Mouse (Mus musculus): ENCODE data around the gene Zbtb1. TPM values are rescaled to one million over a fixed set of nuclear protein-coding genes. Genes with fewer than 3 reads are reported as not detected.

Zbtb1 gene
- polyA plus RNA-seq, 1 experiment from 2014 or later: 8.0 TPM

DNA sequence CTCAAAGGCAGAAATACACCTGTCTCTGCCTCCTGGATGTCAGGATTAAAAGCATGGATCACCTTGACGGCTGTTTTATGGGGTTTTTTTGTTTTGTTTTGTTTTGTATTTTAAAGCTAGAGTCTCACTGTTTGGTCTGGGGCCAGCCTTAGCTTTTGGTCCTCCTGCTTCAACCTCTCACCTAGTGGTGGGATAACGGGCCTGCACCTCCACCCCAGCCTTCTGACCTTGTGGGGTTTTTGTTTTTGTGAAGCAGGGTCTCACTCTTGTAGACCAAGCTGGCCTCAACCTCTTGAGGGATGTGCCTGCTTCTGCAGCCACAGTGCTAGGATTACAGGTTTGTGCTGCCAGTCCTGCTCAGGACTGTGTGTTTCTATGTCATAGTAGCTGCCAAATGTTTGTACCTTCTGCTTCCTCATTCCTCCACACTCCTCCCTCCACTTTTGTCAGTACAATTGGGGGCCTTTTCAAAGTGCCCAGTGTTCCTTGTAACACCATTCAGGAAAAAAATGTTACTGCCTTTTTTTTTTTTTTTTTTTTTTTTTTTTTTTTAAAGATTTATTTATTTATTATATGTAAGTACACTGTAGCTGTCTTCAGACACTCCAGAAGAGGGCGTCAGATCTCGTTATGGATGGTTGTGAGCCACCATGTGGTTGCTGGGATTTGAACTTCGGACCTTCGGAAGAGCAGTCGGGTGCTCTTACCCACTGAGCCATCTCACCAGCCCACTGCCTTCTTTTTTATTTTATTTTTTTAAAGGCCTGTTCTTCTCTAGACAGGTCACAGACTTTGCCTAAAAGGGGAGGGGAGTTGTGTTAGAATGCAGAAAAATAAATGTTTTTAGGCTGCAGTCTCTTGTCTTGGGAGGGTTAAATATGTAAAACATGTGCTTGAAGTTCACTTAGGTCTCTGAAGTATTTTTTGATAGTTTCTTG lies 3.1 kb downstream of the Zbtb1 start:
- Histone ChIP-seq H3K27me3 (ENCODE audit: poor library complexity, severe bottlenecking) (no peaks in the 10 kb centered on the region), H3K36me3 (replicated peaks) (no peaks in the 10 kb centered on the region), H3K9me3 (no peaks in the 10 kb centered on the region), H3K4me1 (peaks cover 45% of the 10 kb centered on the region), H3K27ac (no peak overlapping the region), H3K4me3 (no peak overlapping the region)
- WGBS: 84% methylated on average over 5 of the region's 7 CpGs
- DNase-seq (ENCODE audit: extremely low spot score, low spot score): no peak

DNA sequence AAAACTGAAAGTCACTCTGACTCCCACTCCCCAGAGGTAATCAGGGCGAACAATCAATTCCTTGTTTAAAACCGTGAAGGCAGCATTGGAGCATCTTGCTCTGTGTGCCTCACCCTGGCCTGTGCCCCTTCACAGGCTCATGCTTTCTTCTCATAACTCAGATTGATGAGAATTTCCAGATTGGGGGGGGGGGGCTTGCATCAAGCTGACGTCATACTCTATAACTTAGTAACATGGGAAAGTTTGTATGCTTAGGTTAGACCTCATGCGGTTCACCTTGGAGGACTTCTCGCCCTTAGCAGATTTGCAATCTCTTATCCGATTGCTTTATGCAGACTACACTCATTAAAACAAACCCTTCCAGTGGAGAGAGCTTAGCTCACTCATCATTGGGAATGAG lies 3.9 kb downstream of the Zbtb1 start:
- Histone ChIP-seq H3K27ac (no peak overlapping the region), H3K4me3 (no peak overlapping the region), H3K27me3 (ENCODE audit: poor library complexity, severe bottlenecking) (no peaks in the 10 kb centered on the region), H3K36me3 (replicated peaks) (no peaks in the 10 kb centered on the region), H3K4me1 (peaks cover 38% of the 10 kb centered on the region), H3K9me3 (no peaks in the 10 kb centered on the region)
- WGBS: 74% methylated on average over 6 of the region's 6 CpGs
- no peak for DNase-seq (ENCODE audit: extremely low spot score, low spot score)

DNA sequence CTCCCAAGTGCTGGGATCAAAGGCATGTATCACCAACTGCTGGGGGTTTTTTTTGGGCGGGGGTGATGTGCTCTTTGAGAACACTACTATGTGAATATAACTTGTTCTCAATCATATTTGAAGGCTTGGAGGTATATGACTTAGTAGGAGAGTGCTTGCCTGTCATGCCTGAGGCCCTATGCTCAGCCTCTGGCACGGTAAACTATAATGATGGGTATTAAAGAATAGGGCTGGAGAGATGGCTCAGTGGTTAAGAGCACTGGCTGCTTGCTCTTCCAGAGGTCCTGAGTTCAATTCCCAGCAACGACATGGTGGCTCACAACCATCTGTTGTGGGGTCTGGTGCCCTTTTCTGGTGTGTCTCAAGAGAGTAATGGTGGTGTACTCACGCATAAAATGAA lies 4.8 kb downstream of the Zbtb1 start:
- Histone ChIP-seq H3K36me3 (replicated peaks) (0 out of 2 replicates have a peak, but pooled peaks cover 3% of the 10 kb centered on the region), H3K27ac (no peak overlapping the region)
- WGBS: 88% methylated on average over 4 of the region's 4 CpGs

DNA sequence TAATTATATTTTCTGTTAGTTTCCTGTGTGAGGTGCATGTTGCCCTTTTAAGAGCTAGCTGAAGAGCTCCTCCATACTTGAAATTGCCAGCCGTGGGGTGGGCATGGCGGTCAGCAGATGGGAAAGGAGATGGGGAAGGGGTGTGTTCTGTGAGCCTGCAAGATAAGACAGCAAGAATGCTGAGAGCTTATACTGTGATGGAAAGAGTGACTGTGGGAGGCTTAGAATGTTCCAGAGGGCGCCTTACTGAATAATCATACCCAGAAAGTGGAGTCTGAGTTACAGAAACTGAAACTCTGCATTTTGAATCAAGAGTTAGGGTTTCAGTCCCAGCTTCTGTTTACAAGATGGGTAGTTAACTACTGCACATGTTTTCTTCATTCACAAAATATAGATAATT lies 5.4 kb downstream of the Zbtb1 start:
- Histone ChIP-seq H3K4me3 (no peak overlapping the region), H3K27ac (no peak overlapping the region), H3K36me3 (replicated peaks) (0 out of 2 replicates have a peak, but pooled peaks cover 5% of the 10 kb centered on the region), H3K27me3 (ENCODE audit: poor library complexity, severe bottlenecking) (no peaks in the 10 kb centered on the region), H3K4me1 (peaks cover 38% of the 10 kb centered on the region), H3K9me3 (no peaks in the 10 kb centered on the region)
- no peak for DNase-seq (ENCODE audit: extremely low spot score, low spot score)
- WGBS: 91% methylated on average over 3 of the region's 3 CpGs

More for the DNA sequence above, 4.8 kb downstream of the Zbtb1 start:
- H3K27me3 ChIP-seq (ENCODE audit: poor library complexity, severe bottlenecking): no peaks in the 10 kb centered on the region
- peaks cover 38% of the 10 kb centered on the region for H3K4me1 ChIP-seq
- H3K4me3 ChIP-seq: no peak overlapping the region
- DNase-seq (ENCODE audit: extremely low spot score, low spot score): no peak
- no peaks in the 10 kb centered on the region for H3K9me3 ChIP-seq

DNA sequence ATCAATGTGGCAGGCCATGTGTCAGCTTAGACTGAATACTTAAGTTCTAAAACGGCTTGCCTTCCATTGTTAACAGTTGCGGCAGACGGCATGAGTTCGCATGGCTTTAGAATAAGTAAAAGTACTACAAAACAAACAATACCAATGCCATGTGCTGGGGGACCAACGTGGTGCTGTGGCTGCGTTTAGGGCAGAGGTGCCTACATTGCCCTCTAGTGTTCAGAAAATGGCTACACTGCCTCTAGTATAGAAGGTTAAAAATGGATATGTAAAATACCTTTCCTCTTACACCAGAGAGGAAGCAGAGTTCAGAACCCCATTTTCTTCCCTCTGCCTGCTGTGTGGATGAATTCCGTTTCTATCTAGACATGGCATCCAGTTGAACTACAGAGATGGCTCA lies 6.6 kb downstream of the Zbtb1 start:
- no peak overlapping the region for H3K27ac ChIP-seq
- DNase-seq (ENCODE audit: extremely low spot score, low spot score): no peak
- WGBS: 51% methylated on average over 7 of the region's 7 CpGs
- H3K4me3 ChIP-seq: no peak overlapping the region
- H3K36me3 ChIP-seq (replicated peaks): peaks cover 11% of the 10 kb centered on the region
- H3K27me3 ChIP-seq (ENCODE audit: poor library complexity, severe bottlenecking): no peaks in the 10 kb centered on the region
- H3K9me3 ChIP-seq: no peaks in the 10 kb centered on the region
- peaks cover 35% of the 10 kb centered on the region for H3K4me1 ChIP-seq

DNA sequence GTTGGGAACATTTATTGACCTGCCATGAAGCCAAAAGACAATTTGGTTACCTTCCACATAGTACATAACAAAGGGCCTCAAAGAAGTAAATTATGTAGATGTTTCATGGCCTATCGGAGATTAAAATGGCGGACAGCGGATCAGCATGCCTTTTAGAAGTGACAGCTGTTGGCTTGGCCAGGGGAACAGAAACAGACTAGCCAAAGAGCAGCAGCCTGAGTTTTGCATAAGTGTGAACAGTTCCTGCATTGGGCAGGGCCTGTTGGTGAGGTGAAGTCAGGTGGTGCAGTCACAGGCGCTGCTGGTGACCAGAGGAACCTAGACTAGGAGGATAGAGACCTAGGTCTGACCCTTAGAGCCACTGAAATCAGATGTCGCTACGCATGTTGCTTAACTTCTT lies 7.0 kb downstream of the Zbtb1 start:
- Histone ChIP-seq H3K4me3 (no peak overlapping the region), H3K9me3 (no peaks in the 10 kb centered on the region), H3K27ac (no peak overlapping the region), H3K4me1 (peaks cover 31% of the 10 kb centered on the region), H3K36me3 (replicated peaks) (peaks cover 15% of the 10 kb centered on the region), H3K27me3 (ENCODE audit: poor library complexity, severe bottlenecking) (no peaks in the 10 kb centered on the region)
- 97% methylated on average over 6 of the region's 6 CpGs for WGBS
- no peak for DNase-seq (ENCODE audit: extremely low spot score, low spot score)

DNA sequence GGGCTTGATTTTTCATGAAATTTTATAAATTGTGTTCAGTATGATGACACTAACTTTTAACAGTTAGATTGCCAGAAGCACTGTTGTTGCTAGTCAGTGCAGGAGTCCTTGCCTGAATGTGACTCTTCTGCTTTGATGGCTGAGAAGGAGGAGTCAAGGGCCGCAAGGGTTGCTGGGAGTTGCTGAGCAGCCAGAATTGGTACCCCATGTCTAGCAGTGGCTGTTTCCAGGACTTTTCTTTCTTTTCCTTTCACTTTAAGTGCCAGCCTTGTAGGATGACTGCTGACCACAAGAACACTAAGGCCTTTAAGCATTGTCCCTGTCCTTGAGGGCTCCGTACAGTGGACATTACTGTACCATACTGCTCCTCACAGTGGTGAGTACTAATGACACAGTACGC lies 7.7 kb downstream of the Zbtb1 start:
- 96% methylated on average over 3 of the region's 3 CpGs for WGBS

DNA sequence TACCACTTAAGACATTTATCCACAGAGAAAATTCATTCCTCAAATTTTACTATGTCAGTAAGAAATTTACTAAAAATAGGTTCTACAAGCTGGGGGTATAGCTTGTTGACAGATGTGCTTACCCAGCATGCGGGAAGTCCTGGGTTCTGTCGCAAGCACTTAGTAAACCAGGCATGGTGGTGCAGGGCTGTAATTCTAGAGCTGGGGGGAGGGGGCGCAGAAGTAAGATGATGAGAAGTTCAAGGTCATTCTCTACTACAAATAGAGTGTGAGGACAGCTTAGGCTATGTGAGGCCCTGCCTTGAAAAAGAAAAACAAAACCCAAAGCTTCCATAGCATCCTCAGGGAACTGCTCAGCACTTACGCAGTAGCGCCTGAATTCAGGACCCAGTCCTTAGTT lies 8.5 kb downstream of the Zbtb1 start:
- Histone ChIP-seq H3K4me1 (peaks cover 19% of the 10 kb centered on the region), H3K27ac (no peak overlapping the region), H3K9me3 (no peaks in the 10 kb centered on the region), H3K36me3 (replicated peaks) (peaks cover 23% of the 10 kb centered on the region), H3K27me3 (ENCODE audit: poor library complexity, severe bottlenecking) (no peaks in the 10 kb centered on the region), H3K4me3 (no peak overlapping the region)
- DNase-seq (ENCODE audit: extremely low spot score, low spot score): no peak
- WGBS: 92% methylated on average over 5 of the region's 5 CpGs

More for the DNA sequence above, 7.7 kb downstream of the Zbtb1 start:
- Histone ChIP-seq H3K36me3 (replicated peaks) (peaks cover 17% of the 10 kb centered on the region), H3K4me1 (peaks cover 24% of the 10 kb centered on the region), H3K27me3 (ENCODE audit: poor library complexity, severe bottlenecking) (no peaks in the 10 kb centered on the region), H3K9me3 (no peaks in the 10 kb centered on the region), H3K27ac (no peak overlapping the region), H3K4me3 (no peak overlapping the region)
- DNase-seq (ENCODE audit: extremely low spot score, low spot score): no peak

DNA sequence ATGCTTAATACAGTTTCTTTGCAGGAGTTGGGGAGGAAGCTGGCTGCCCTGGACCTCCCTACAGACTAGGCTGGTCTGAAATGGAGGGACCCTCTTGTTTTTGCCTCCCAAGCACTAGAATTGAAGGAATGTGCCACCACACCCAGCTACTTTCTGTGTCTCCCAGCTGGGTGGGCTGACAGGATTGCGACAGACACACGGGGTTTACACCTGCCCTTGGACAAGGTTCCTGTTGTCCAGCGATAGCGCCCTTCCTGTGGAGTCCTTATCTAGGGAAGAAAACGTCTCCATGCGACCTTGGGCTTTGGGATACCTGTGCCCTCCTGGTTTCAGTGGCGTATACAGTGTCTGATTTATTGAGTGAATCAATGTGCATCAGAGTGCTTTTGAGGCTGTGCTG lies 10.1 kb downstream of the Zbtb1 start:
- DNase-seq (ENCODE audit: extremely low spot score, low spot score): no peak
- Histone ChIP-seq H3K9me3 (no peaks in the 10 kb centered on the region), H3K27ac (no peak overlapping the region), H3K4me3 (no peak overlapping the region), H3K36me3 (replicated peaks) (peaks cover 38% of the 10 kb centered on the region), H3K27me3 (ENCODE audit: poor library complexity, severe bottlenecking) (no peaks in the 10 kb centered on the region), H3K4me1 (0 out of 2 replicates have a peak, but pooled peaks cover 5% of the 10 kb centered on the region)
- 93% methylated on average over 7 of the region's 7 CpGs for WGBS

DNA sequence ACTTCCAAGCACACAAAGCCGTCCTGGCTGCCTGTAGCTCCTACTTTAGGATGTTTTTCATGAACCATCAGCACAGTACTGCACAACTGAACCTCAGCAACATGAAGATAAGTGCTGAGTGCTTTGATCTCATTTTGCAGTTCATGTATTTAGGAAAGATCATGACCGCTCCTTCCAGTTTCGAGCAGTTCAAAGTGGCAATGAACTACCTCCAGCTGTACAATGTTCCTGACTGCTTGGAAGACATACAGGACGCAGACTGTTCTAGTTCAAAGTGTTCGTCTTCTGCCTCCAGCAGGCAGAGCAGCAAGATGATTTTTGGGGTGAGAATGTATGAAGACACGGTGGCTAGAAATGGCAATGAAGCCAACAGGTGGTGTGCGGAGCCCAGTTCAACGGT lies 15.3 kb downstream of the Zbtb1 start:
- H3K36me3 ChIP-seq (replicated peaks): peaks cover 75% of the 10 kb centered on the region
- no peak overlapping the region for H3K4me3 ChIP-seq
- no peak for DNase-seq (ENCODE audit: extremely low spot score, low spot score)
- no peaks in the 10 kb centered on the region for H3K9me3 ChIP-seq
- H3K27me3 ChIP-seq (ENCODE audit: poor library complexity, severe bottlenecking): no peaks in the 10 kb centered on the region
- H3K4me1 ChIP-seq: no peaks in the 10 kb centered on the region
- no peak overlapping the region for H3K27ac ChIP-seq
- 96% methylated on average over 8 of the region's 8 CpGs for WGBS

DNA sequence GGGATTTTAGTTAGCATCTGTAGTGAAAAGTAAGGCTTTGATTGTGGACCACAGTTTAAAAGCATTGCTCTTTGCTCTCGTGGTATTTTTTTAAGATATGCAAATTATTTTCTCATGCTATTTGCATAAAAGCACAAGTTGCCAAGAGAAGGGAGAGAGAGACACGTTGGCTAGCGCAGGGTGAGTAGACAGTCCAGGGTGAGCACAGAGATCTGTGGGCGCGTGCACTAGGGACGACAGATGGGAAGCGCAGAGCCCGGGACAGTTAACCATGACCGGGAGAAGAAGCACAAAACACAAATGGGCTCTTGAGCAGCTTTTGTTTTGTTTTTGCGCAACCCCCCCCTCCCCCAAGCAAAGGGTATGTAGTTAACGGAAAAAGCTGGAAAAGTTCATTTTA lies 18.7 kb downstream of the Zbtb1 start:
- peaks cover 61% of the 10 kb centered on the region for H3K36me3 ChIP-seq (replicated peaks)
- no peak overlapping the region for H3K4me3 ChIP-seq
- H3K4me1 ChIP-seq: no peaks in the 10 kb centered on the region
- no peaks in the 10 kb centered on the region for H3K27me3 ChIP-seq (ENCODE audit: poor library complexity, severe bottlenecking)
- no peaks in the 10 kb centered on the region for H3K9me3 ChIP-seq
- no peak for DNase-seq (ENCODE audit: extremely low spot score, low spot score)
- H3K27ac ChIP-seq: no peak overlapping the region
- 95% methylated on average over 11 of the region's 11 CpGs for WGBS

DNA sequence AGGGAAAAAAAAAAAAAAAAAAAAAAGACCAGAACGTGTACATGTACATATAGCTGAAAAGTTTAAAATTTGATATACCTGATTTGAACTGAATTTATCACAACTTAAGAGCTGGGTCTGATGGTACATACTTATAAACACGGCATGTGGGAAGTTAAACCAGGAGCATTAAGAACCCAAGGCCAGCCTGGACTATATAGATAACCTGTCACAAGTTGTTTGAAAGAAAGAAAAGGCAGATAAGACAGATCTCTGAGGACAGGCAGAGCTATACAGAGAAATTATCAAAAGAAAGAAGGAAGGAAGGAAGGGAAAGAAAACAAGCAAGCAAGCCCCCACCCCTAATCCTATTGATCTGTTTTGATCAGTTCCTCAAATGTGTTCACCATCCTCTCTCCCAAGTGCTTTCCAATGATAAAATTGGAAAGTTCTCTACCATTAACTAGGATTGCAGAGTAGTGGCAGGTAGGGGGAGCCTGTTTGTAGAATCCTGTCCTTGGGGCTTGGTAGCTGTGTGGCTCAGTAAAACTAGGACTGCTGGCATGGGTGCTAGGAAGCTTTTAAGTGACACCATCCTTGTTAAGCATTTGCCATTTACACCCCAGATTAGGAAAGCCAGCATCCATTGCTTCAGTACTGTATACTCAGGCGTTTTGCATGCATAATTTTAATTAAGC lies 21.7 kb downstream of the Zbtb1 start:
- no peak overlapping the region for H3K27ac ChIP-seq
- peaks cover 34% of the 10 kb centered on the region for H3K36me3 ChIP-seq (replicated peaks)
- no peaks in the 10 kb centered on the region for H3K9me3 ChIP-seq
- DNase-seq (ENCODE audit: extremely low spot score, low spot score): no peak
- 83% methylated on average over 3 of the region's 3 CpGs for WGBS
- no peaks in the 10 kb centered on the region for H3K4me1 ChIP-seq
- H3K4me3 ChIP-seq: no peak overlapping the region
- no peaks in the 10 kb centered on the region for H3K27me3 ChIP-seq (ENCODE audit: poor library complexity, severe bottlenecking)

DNA sequence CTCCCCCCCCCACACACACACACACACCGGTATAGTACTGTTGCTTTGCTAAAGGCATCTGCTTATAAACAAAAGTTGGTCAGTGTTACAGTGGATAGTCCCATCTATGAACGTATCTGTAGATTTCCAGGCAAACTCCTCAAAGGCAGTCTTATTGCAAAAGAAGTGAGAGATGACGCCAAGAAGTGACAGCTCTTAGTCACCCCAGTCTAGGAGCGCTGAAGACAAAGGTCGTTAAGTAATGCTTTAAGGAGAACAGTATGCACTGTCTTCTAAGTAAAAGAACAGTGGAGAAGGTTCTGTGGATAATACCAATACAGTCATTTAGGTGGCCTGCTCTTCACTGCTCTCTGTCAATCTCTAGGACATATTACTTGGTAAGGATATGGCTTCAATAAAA lies 22.9 kb downstream of the Zbtb1 start:
- WGBS: 84% methylated on average over 5 of the region's 5 CpGs
- H3K4me3 ChIP-seq: no peak overlapping the region
- H3K27ac ChIP-seq: no peak overlapping the region
- no peaks in the 10 kb centered on the region for H3K4me1 ChIP-seq
- no peak for DNase-seq (ENCODE audit: extremely low spot score, low spot score)
- peaks cover 27% of the 10 kb centered on the region for H3K36me3 ChIP-seq (replicated peaks)
- H3K9me3 ChIP-seq: no peaks in the 10 kb centered on the region
- H3K27me3 ChIP-seq (ENCODE audit: poor library complexity, severe bottlenecking): no peaks in the 10 kb centered on the region

Measured in forebrain, embryonic 10.5 days (tissue).